Mouse (Mus musculus): ENCODE results near the gene Ntmt1.

Gene Ntmt1

GRCm38 (mm10) chr2:30823385-30824153 lies 15.9 kb downstream of the Ntmt1 start:
- DNase-seq (ENCODE audit: low read depth, low spot score) = peak; percentile 78

- DNase-seq (ENCODE audit: low read depth, low spot score) = peak; percentile 86
Measured at GRCm38 (mm10) chr2:30826825-30827748, 19.5 kb downstream of the Ntmt1 start.

- peak; percentile 91 for DNase-seq (ENCODE audit: low read depth, low spot score)
Measured at GRCm38 (mm10) chr2:30827749-30828475, 20.3 kb downstream of the Ntmt1 start.

- no peak for DNase-seq (ENCODE audit: low read depth, low spot score)
Measured at GRCm38 (mm10) chr2:30829315-30829714, 21.7 kb downstream of the Ntmt1 start.

GRCm38 (mm10) chr2:30830283-30830795 lies 22.7 kb downstream of the Ntmt1 start, which contains the start of gene Asb6:
Gene Asb6 (minus strand): TSS chr2:30830333.
- no peak for DNase-seq (ENCODE audit: low read depth, low spot score)

- DNase-seq (ENCODE audit: low read depth, low spot score) = peak; percentile 89
Measured at GRCm38 (mm10) chr2:30833644-30834043, 26.0 kb downstream of the Ntmt1 start.

- DNase-seq (ENCODE audit: low read depth, low spot score) = peak; percentile 51
Measured at GRCm38 (mm10) chr2:30834373-30835022, 26.9 kb downstream of the Ntmt1 start, which contains the start of gene Prrx2. Gene Prrx2 (plus strand): TSS chr2:30834972.

GRCm38 (mm10) chr2:30836238-30836990 lies 28.8 kb downstream of the Ntmt1 start:
- DNase-seq (ENCODE audit: low read depth, low spot score) = no peak

GRCm38 (mm10) chr2:30842615-30843014 lies 35.0 kb downstream of the Ntmt1 start:
- no peak for DNase-seq (ENCODE audit: low read depth, low spot score)

GRCm38 (mm10) chr2:30845152-30846070 lies 37.8 kb downstream of the Ntmt1 start:
- peak; percentile 39 for DNase-seq (ENCODE audit: low read depth, low spot score)

GRCm38 (mm10) chr2:30846236-30846635 lies 38.6 kb downstream of the Ntmt1 start:
- DNase-seq (ENCODE audit: low read depth, low spot score) = peak; percentile 28

- DNase-seq (ENCODE audit: low read depth, low spot score) = no peak
Measured at GRCm38 (mm10) chr2:30846723-30847122, 39.1 kb downstream of the Ntmt1 start.

GRCm38 (mm10) chr2:30848184-30848583 lies 40.6 kb downstream of the Ntmt1 start:
- peak; percentile 83 for DNase-seq (ENCODE audit: low read depth, low spot score)

GRCm38 (mm10) chr2:30850581-30850980 lies 43.0 kb downstream of the Ntmt1 start:
- peak; percentile 25 for DNase-seq (ENCODE audit: low read depth, low spot score)

GRCm38 (mm10) chr2:30852771-30853313 lies 45.2 kb downstream of the Ntmt1 start:
- no peak for DNase-seq (ENCODE audit: low read depth, low spot score)

GRCm38 (mm10) chr2:30857076-30857475 lies 49.5 kb downstream of the Ntmt1 start:
- no peak for DNase-seq (ENCODE audit: low read depth, low spot score)

- no peak for DNase-seq (ENCODE audit: low read depth, low spot score)
Measured at GRCm38 (mm10) chr2:30859782-30860181, 52.2 kb downstream of the Ntmt1 start.

GRCm38 (mm10) chr2:30862081-30862480 lies 54.5 kb downstream of the Ntmt1 start:
- no peak for DNase-seq (ENCODE audit: low read depth, low spot score)

GRCm38 (mm10) chr2:30863574-30863973 lies 55.9 kb downstream of the Ntmt1 start:
- DNase-seq (ENCODE audit: low read depth, low spot score) = no peak
